In genomic region chr11:83302124-83302523, GRCm38 (mm10) we compare ENCODE assay signal across 8 mouse cellular contexts. TPM values are rescaled to one million over a fixed set of nuclear protein-coding genes. Genes with fewer than 3 reads are reported as not detected.
DNase-seq lines count a peak whose midpoint lies in the region; ATAC-seq and TF ChIP-seq lines count a peak whose summit lies in the region.

No protein-coding gene starts in this region.

- no peaks in the 10 kb centered on the region for H3K9me3 ChIP-seq in limb, embryonic 14.5 days (ENCODE audit: control insufficient read depth, low read length)
- no peaks in the 10 kb centered on the region for H3K9me3 ChIP-seq in neural tube, embryonic 13.5 days

- ATAC-seq in limb, embryonic 14.5 days (ENCODE audit: low FRiP score, low read depth) = no peak
- ATAC-seq in neural tube, embryonic 13.5 days (ENCODE audit: low read depth) = no peak

- peaks cover 8% of the 10 kb centered on the region for H3K4me1 ChIP-seq in thymus, adult 2 months (replicated peaks; ENCODE audit: control insufficient read depth, insufficient read depth, low read length)
- H3K4me1 ChIP-seq in limb, embryonic 14.5 days (ENCODE audit: control insufficient read depth, insufficient read depth, low read length) = peaks cover 23% of the 10 kb centered on the region
- peaks cover 62% of the 10 kb centered on the region for H3K4me1 ChIP-seq in neural tube, embryonic 13.5 days (replicated peaks)

- H3K27me3 ChIP-seq in thymus, adult 2 months (ENCODE audit: control insufficient read depth, insufficient read depth, low read length) = no peaks in the 10 kb centered on the region
- H3K27me3 ChIP-seq in limb, embryonic 14.5 days (ENCODE audit: control insufficient read depth, insufficient read depth, low read length) = no peaks in the 10 kb centered on the region
- H3K27me3 ChIP-seq in neural tube, embryonic 13.5 days = no peaks in the 10 kb centered on the region

- H3K36me3 ChIP-seq in thymus, adult 2 months (ENCODE audit: control insufficient read depth, insufficient read depth, low read length) = no peaks in the 10 kb centered on the region
- H3K36me3 ChIP-seq in limb, embryonic 14.5 days (ENCODE audit: control insufficient read depth, insufficient read depth, low read length) = peaks cover 3% of the 10 kb centered on the region; the same call in 1 of the 2 replicates
- H3K36me3 ChIP-seq in neural tube, embryonic 13.5 days = no peaks in the 10 kb centered on the region

- H3K9ac ChIP-seq in limb, embryonic 14.5 days (ENCODE audit: low read depth, low read length, severe bottlenecking) = peak overlapping the region; percentile 89
- peak overlapping the region; percentile 97 for H3K9ac ChIP-seq in neural tube, embryonic 13.5 days

- 0 out of 2 replicates have a peak overlapping the region, but pooled peaks have one; percentile 16 for H3K27ac ChIP-seq in thymus, adult 2 months (ENCODE audit: control insufficient read depth, insufficient read depth, low read length)
- H3K27ac ChIP-seq in limb, embryonic 14.5 days (replicated peaks; ENCODE audit: low read depth, low read length) = peak overlapping the region; percentile 88
- peak overlapping the region; percentile 97 for H3K27ac ChIP-seq in neural tube, embryonic 13.5 days (replicated peaks)

- peak; percentile 26 for DNase-seq in cerebellum, adult 11 months
- DNase-seq in cerebellum, adult 8-10 months = no peak
- peak; percentile 46 for DNase-seq in thymus, adult 2 months
- DNase-seq in thymus, postnatal 0 days (ENCODE audit: low spot score) = no peak
- no peak for DNase-seq in limb, embryonic 14.5 days (ENCODE audit: low spot score)
- DNase-seq in Muller cell, postnatal 12 days (ENCODE audit: inconsistent ontology term) = no peak
- no peak for DNase-seq in MN1 (ENCODE audit: low spot score)

- no peak for TF ChIP-seq CTCF in thymus, adult 2 months (IDR thresholded peaks at IDR 0.05; ENCODE audit: borderline replicate concordance, control insufficient read depth, extremely low read depth, insufficient read depth, low read length, poor library complexity)

- H3K4me2 ChIP-seq in limb, embryonic 14.5 days (replicated peaks; ENCODE audit: low read depth, low read length, severe bottlenecking) = peak overlapping the region; percentile 66
- peak overlapping the region; percentile 63 for H3K4me2 ChIP-seq in neural tube, embryonic 13.5 days

- peak overlapping the region; percentile 93 for H3K4me3 ChIP-seq in thymus, adult 2 months (ENCODE audit: control insufficient read depth, insufficient read depth, low read length)
- peak overlapping the region; percentile 86 for H3K4me3 ChIP-seq in limb, embryonic 14.5 days (replicated peaks; ENCODE audit: low read length)
- peak overlapping the region; percentile 91 for H3K4me3 ChIP-seq in neural tube, embryonic 13.5 days

- TF ChIP-seq POLR2A in thymus, adult 2 months (IDR thresholded peaks at IDR 0.05; ENCODE audit: control insufficient read depth, extremely low read depth, insufficient read depth, low read length, poor library complexity) = no peak
- no peak for TF ChIP-seq POLR2A in limb, embryonic 14.5 days (IDR thresholded peaks at IDR 0.05; ENCODE audit: borderline replicate concordance, extremely low read depth, insufficient read depth, insufficient read length)

- 5% methylated on average over 10 of the region's 10 CpGs for WGBS in thymus, adult 2 months
- 8% methylated on average over 10 of the region's 10 CpGs for WGBS in limb, embryonic 14.5 days
- 11% methylated on average over 10 of the region's 10 CpGs for WGBS in neural tube, embryonic 13.5 days

RNA-seq across cellular contexts. Expression of gene Pex12, which starts 0.3 kb away (rescaled TPM):
- polyA plus RNA-seq in thymus, adult 2 months (2012; rRNA removed) = 8.5 and 9.2 TPM in 2 replicates
- 13.0 and 13.5 TPM in 2 replicates for polyA plus RNA-seq in thymus, postnatal 0 days (2015; fragmentation: Nextera tagmentation; extraction: Ambion mirVana)
- 11.5 TPM in 2 replicates for polyA plus RNA-seq in limb, embryonic 14.5 days (2012; rRNA removed)
- polyA plus RNA-seq in limb, embryonic 14.5 days (2014; fragmentation: Nextera tagmentation; extraction: Ambion mirVana) = 14.6 and 15.3 TPM in 2 replicates
- 19.8 and 21.3 TPM in 2 replicates for polyA plus RNA-seq in neural tube, embryonic 13.5 days (2015; fragmentation: Nextera tagmentation; extraction: Ambion mirVana)

RNA-seq across cellular contexts. Expression of gene Ap2b1, which starts 3.3 kb away (rescaled TPM):
- polyA plus RNA-seq in thymus, adult 2 months (2012; rRNA removed) = 41.4 and 51.0 TPM in 2 replicates
- polyA plus RNA-seq in thymus, postnatal 0 days (2015; fragmentation: Nextera tagmentation; extraction: Ambion mirVana) = 31.6 and 34.9 TPM in 2 replicates
- polyA plus RNA-seq in limb, embryonic 14.5 days (2012; rRNA removed) = 49.6 and 49.7 TPM in 2 replicates
- 62.4 and 67.0 TPM in 2 replicates for polyA plus RNA-seq in limb, embryonic 14.5 days (2014; fragmentation: Nextera tagmentation; extraction: Ambion mirVana)
- 115 and 118 TPM in 2 replicates for polyA plus RNA-seq in neural tube, embryonic 13.5 days (2015; fragmentation: Nextera tagmentation; extraction: Ambion mirVana)

RNA-seq across cellular contexts. Expression of gene Slfn14, which starts 15.6 kb away (rescaled TPM):
- polyA plus RNA-seq in thymus, adult 2 months (2012; rRNA removed) = not detected in 2 replicates
- 0.03 TPM in 1 of 2 replicates, not detected in the other for polyA plus RNA-seq in thymus, postnatal 0 days (2015; fragmentation: Nextera tagmentation; extraction: Ambion mirVana)
- 0.06 and 0.09 TPM in 2 replicates for polyA plus RNA-seq in limb, embryonic 14.5 days (2012; rRNA removed)
- 0.07 and 0.12 TPM in 2 replicates for polyA plus RNA-seq in limb, embryonic 14.5 days (2014; fragmentation: Nextera tagmentation; extraction: Ambion mirVana)
- polyA plus RNA-seq in neural tube, embryonic 13.5 days (2015; fragmentation: Nextera tagmentation; extraction: Ambion mirVana) = 0.08 TPM in 1 of 2 replicates, not detected in the other

Comparison
In these comparisons a context has a peak if more than half of its experiments do, and no peak if none do; other contexts are left out.
1. DNase-seq: peak in cerebellum, adult 11 months (single experiment) and thymus, adult 2 months (single experiment); none in cerebellum, adult 8-10 months (single experiment), thymus, postnatal 0 days (single experiment), limb, embryonic 14.5 days (single experiment), Muller cell, postnatal 12 days (single experiment) and MN1 (single experiment).
2. H3K27ac ChIP-seq: peak in every context shown above with its lines; median percentile 97 in neural tube, embryonic 13.5 days; 88 in limb, embryonic 14.5 days; 16 in thymus, adult 2 months.
3. Peak in every context shown above with its lines, with median percentiles within 50 percentile points of each other: H3K4me3 ChIP-seq.